Mouse (Mus musculus) kidney, adult 2 months (tissue): ENCODE data around the gene Ubash3b. TPM values are rescaled to one million over a fixed set of nuclear protein-coding genes. Genes with fewer than 3 reads are reported as not detected.

Experiments used
- DNase-seq: peaks from one replicate; pipeline ENCODE4 v3.0.0; 2021
- H3K27ac ChIP-seq: fragments of 200-500 bp; 2 replicates; pipeline ENCODE4 v1.5.1; 2012; ENCODE audit warnings: low read depth, low read length, control low read depth, inconsistent platforms; ENCODE audit not compliant: insufficient read depth
- H3K27me3 ChIP-seq: fragments of 200-500 bp; replicated peaks from 2 replicates; pipeline ENCODE4 v1.6.1; 2012; ENCODE audit warnings: mild to moderate bottlenecking, moderate library complexity, low read length, inconsistent platforms; ENCODE audit not compliant: control insufficient read depth, insufficient read depth
- H3K36me3 ChIP-seq: fragments of 200-500 bp; 2 replicates; pipeline ENCODE4 v1.6.1; 2012; ENCODE audit warnings: mild to moderate bottlenecking, moderate library complexity, low read length, inconsistent platforms; ENCODE audit not compliant: control insufficient read depth, insufficient read depth
- H3K4me1 ChIP-seq: fragments of 200-500 bp; 2 replicates; pipeline ENCODE4 v1.6.1; 2011; ENCODE audit warnings: low read length; ENCODE audit not compliant: control insufficient read depth, insufficient read depth
- H3K4me3 ChIP-seq: fragments of 200-500 bp; 2 replicates; pipeline ENCODE4 v1.5.1; 2011; ENCODE audit warnings: mild to moderate bottlenecking, low read depth, low read length, control low read depth; ENCODE audit not compliant: insufficient read depth
- CTCF ChIP-seq: fragments of 200-500 bp; conservative IDR thresholded peaks from 2 replicates; pipeline ENCODE4 v1.5.1; 2011; ENCODE audit warnings: low read depth, mild to moderate bottlenecking, control low read depth, low read length, moderate library complexity, mixed read lengths; ENCODE audit not compliant: insufficient read depth, insufficient read length
- POLR2A ChIP-seq: fragments of 200-500 bp; IDR thresholded peaks from one replicate; pipeline ENCODE4 v1.6.1; 2011; ENCODE audit warnings: low read depth, low read length, control low read depth
- WGBS: fragments of 180-500 bp; shearing (Covaris S2); methylation state at CpG from one replicate; pipeline ENCODE4 v1.1.7; 2018; 5-methylcytosine and 5-hydroxymethylcytosine counted together
- polyA plus RNA-seq: library from polyadenylated mRNA; depleted of rRNA; stranded (reverse); fragments of >200 nt; gene quantifications from 2 replicates; pipeline ENCODE4 v1.2.3, GENCODE M21; 2012

Gene Ubash3b
- polyA plus RNA-seq, 1 experiment, result 2.3 TPM

- TF ChIP-seq POLR2A (no peak), CTCF (no peak)
- no peaks in the 10 kb centered on the region for H3K36me3 ChIP-seq
- 73% methylated on average over 8 of the region's 8 CpGs for WGBS
- H3K4me3 ChIP-seq, result no peak overlapping the region
- no peak overlapping the region for H3K27ac ChIP-seq
- DNase-seq, result no peak
- H3K27me3 ChIP-seq, result no peaks in the 10 kb centered on the region
- no peaks in the 10 kb centered on the region for H3K4me1 ChIP-seq
Measured at GRCm38 (mm10) chr9:41181803-41182202, 20.3 kb upstream of the Ubash3b start.

- no peak for TF ChIP-seq POLR2A
- TF ChIP-seq CTCF, result no peak
- WGBS, result 66% methylated on average over 9 of the region's 9 CpGs
- DNase-seq, result no peak
- Histone ChIP-seq H3K4me1 (no peaks in the 10 kb centered on the region), H3K36me3 (no peaks in the 10 kb centered on the region), H3K27me3 (no peaks in the 10 kb centered on the region), H3K4me3 (no peak overlapping the region), H3K27ac (no peak overlapping the region)
Measured at GRCm38 (mm10) chr9:41181372-41181771, 19.9 kb upstream of the Ubash3b start.

- Histone ChIP-seq H3K4me1 (no peaks in the 10 kb centered on the region), H3K36me3 (no peaks in the 10 kb centered on the region), H3K27me3 (no peaks in the 10 kb centered on the region), H3K4me3 (no peak overlapping the region), H3K27ac (no peak overlapping the region)
- no peak for DNase-seq
- WGBS, result 70% methylated on average over 5 of the region's 5 CpGs
- TF ChIP-seq CTCF, result no peak
- TF ChIP-seq POLR2A, result no peak
Measured at GRCm38 (mm10) chr9:41179056-41179455, 17.6 kb upstream of the Ubash3b start.

GRCm38 (mm10) chr9:41173158-41173557, 11.7 kb upstream of the Ubash3b start:
- Histone ChIP-seq H3K4me3 (no peak overlapping the region), H3K27ac (no peak overlapping the region), H3K27me3 (no peaks in the 10 kb centered on the region), H3K36me3 (no peaks in the 10 kb centered on the region), H3K4me1 (peaks cover 3% of the 10 kb centered on the region; the same call in 1 of the 2 replicates)
- TF ChIP-seq POLR2A, result no peak
- TF ChIP-seq CTCF, result no peak
- WGBS, result 84% methylated on average over 3 of the region's 3 CpGs
- DNase-seq, result no peak

- H3K36me3 ChIP-seq, result no peaks in the 10 kb centered on the region
- WGBS, result 75% methylated on average over 8 of the region's 8 CpGs
- no peak for DNase-seq
- TF ChIP-seq POLR2A (no peak), CTCF (no peak)
- H3K4me3 ChIP-seq, result no peak overlapping the region
- no peak overlapping the region for H3K27ac ChIP-seq
- peaks cover 3% of the 10 kb centered on the region; the same call in 1 of the 2 replicates for H3K4me1 ChIP-seq
- H3K27me3 ChIP-seq, result no peaks in the 10 kb centered on the region
Measured at GRCm38 (mm10) chr9:41172426-41172825, 10.9 kb upstream of the Ubash3b start.

- H3K36me3 ChIP-seq, result no peaks in the 10 kb centered on the region
- peaks cover 7% of the 10 kb centered on the region; the same call in 1 of the 2 replicates for H3K4me1 ChIP-seq
- no peak for DNase-seq
- no peak overlapping the region for H3K27ac ChIP-seq
- WGBS, result 43% methylated on average over 8 of the region's 8 CpGs
- no peaks in the 10 kb centered on the region for H3K27me3 ChIP-seq
- no peak overlapping the region for H3K4me3 ChIP-seq
- TF ChIP-seq POLR2A (no peak), CTCF (no peak)
Measured at GRCm38 (mm10) chr9:41170026-41170425, 8.5 kb upstream of the Ubash3b start.

- 78% methylated on average over 2 of the region's 2 CpGs for WGBS
- H3K27ac ChIP-seq, result no peak overlapping the region
Measured at GRCm38 (mm10) chr9:41168656-41169055, 7.2 kb upstream of the Ubash3b start.

More at GRCm38 (mm10) chr9:41168656-41169055, 7.2 kb upstream of the Ubash3b start:
- no peaks in the 10 kb centered on the region for H3K27me3 ChIP-seq
- H3K4me1 ChIP-seq, result peaks cover 7% of the 10 kb centered on the region; the same call in 1 of the 2 replicates
- no peak overlapping the region for H3K4me3 ChIP-seq
- no peak for TF ChIP-seq POLR2A
- TF ChIP-seq CTCF, result no peak
- H3K36me3 ChIP-seq, result no peaks in the 10 kb centered on the region
- no peak for DNase-seq
